Mouse (Mus musculus): Measurements from ENCODE around the gene Ttll8. TPM values are rescaled to one million over a fixed set of nuclear protein-coding genes. Genes with fewer than 3 reads are reported as not detected.
A peak's percentile ranks its signal among the peaks of the same experiment; 100 is the strongest.

Ttll8 gene
- total RNA-seq, 2 experiments from 2014 or later = not detected

- ATAC-seq (replicated peaks; ENCODE audit: low FRiP score, poor library complexity, severe bottlenecking) = no peak
Measured at GRCm38 (mm10) chr15:88932667-88933066, 21.6 kb downstream of the Ttll8 start.

- ATAC-seq (replicated peaks; ENCODE audit: low FRiP score, poor library complexity, severe bottlenecking) = no peak
Measured at GRCm38 (mm10) chr15:88921992-88922310, 32.3 kb downstream of the Ttll8 start.

- peak; percentile 56; the same call in 1 of the 2 replicates for ATAC-seq (replicated peaks; ENCODE audit: low FRiP score, poor library complexity, severe bottlenecking)
Measured at GRCm38 (mm10) chr15:88921131-88921991, 32.9 kb downstream of the Ttll8 start.

DNA sequence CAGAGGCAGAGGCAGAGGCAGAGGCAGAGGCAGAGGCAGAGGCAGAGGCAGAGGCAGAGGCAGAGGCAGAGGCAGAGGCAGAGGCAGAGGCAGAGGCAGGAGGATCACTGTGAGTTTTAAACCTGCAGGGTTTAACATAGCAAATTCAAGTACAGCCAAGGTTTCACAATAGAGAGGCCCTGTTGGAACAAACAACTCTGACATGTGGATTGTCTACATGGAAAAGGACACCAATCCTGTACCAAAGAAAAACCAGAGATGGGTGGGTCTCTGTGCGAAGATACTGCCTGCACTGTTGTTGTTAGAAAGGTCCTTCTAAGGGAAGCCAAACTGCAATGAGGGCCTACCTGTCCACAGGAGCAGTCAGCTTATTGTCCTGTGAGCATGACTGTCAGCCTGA lies 34.2 kb downstream of the Ttll8 start:
- ATAC-seq (replicated peaks; ENCODE audit: low FRiP score, poor library complexity, severe bottlenecking) = no peak

DNA sequence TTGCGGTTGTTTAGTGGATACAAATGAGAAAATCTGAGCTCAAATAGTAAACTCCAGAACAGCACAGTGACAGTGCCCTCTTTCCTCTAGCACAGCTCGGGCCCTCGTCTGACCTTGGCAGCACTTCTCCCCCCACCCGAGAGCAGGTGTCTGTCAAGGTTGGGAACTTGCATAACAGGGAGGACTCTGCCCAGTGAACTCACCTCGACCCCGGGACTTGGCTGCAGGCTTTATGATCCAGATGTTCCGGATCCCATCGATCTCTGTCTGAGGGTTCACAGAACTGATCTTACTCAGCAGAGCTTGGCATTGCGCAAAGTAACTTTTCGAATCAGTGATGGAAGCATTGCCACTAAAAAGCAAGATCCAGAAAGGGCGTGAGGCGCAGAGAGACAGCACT lies 34.9 kb downstream of the Ttll8 start:
- no peak for ATAC-seq (replicated peaks; ENCODE audit: low FRiP score, poor library complexity, severe bottlenecking)

GRCm38 (mm10) chr15:88917126-88917525 lies 37.1 kb downstream of the Ttll8 start:
- ATAC-seq (replicated peaks; ENCODE audit: low FRiP score, poor library complexity, severe bottlenecking) = no peak

GRCm38 (mm10) chr15:88916366-88916765 lies 37.9 kb downstream of the Ttll8 start:
- no peak for ATAC-seq (replicated peaks; ENCODE audit: low FRiP score, poor library complexity, severe bottlenecking)

GRCm38 (mm10) chr15:88915046-88915445 lies 39.2 kb downstream of the Ttll8 start:
- ATAC-seq (replicated peaks; ENCODE audit: low FRiP score, poor library complexity, severe bottlenecking) = no peak

GRCm38 (mm10) chr15:88906347-88906746 lies 47.9 kb downstream of the Ttll8 start:
- no peak for ATAC-seq (replicated peaks; ENCODE audit: low FRiP score, poor library complexity, severe bottlenecking)

DNA sequence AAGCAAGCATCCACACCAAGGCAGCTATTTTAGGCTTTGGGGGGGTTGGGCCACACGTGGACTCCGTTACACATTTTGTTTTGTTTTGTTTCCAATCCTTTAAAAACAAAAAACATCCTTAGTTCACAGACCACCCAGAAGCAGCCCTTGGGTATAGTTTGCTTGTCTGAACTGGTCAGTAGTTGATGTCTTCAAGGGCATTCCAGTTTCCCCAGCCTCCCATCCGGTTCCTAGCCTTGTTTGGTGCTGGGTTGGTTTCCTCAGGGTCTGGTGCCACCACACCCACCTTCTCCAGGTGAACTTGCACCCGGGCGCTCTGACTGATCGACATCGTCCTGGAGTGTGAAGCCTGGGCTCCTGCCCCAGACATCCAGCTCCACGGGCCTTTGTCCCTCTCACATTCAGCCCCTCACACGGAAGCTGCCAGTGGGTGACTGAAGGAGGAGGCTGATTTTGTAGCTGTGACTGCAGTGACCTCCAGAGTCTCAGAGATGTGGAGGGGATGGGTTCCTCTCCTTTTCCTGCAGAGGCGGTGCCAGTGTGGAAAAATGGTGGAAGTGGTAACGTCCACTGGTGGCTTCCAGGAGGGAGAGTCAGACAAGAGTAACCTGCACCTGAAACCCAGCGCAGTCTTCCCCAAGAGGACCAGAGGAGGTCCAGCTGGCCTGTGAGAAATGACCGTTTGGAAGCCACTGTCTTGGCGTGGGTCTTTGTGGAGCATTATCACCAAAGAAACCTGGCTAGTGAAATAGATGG lies 50.0 kb downstream of the Ttll8 start:
- ATAC-seq (replicated peaks; ENCODE audit: low FRiP score, poor library complexity, severe bottlenecking) = no peak

GRCm38 (mm10) chr15:88903086-88903485 lies 51.1 kb downstream of the Ttll8 start:
- ATAC-seq (replicated peaks; ENCODE audit: low FRiP score, poor library complexity, severe bottlenecking) = no peak

- no peak for ATAC-seq (replicated peaks; ENCODE audit: low FRiP score, poor library complexity, severe bottlenecking)
Measured at GRCm38 (mm10) chr15:88902200-88902875, 51.9 kb downstream of the Ttll8 start.

DNA sequence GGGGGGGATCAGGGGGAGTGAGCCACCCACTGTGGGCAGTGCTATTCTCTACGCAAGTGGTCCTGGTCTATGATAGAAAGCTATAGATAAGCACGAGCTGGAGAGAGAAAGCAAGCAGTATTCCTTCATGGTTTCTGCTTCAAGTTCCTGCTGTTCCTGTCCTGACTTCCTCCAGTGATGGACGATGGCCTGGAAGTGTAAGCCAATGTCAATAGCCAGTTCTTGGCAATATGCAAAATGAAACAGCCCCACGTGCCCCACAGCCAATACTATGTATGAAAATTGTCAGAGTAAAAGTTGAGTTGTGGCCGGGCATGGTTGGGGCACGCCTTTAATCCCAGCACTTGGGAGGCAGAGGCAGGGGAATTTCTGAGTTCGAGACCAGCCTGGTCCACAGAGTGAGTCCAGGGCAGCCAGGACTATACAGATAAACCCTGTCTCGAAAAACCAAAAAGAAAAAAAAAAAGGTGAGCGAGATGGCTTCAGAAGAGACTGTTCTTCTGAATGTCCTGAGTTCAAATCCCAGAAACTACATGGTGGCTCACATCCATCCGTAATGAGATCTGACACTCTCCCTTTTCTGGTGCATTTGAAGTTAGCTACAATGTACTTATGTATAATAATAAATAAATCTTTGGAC lies 57.8 kb downstream of the Ttll8 start:
- ATAC-seq (replicated peaks; ENCODE audit: low FRiP score, poor library complexity, severe bottlenecking) = no peak

DNA sequence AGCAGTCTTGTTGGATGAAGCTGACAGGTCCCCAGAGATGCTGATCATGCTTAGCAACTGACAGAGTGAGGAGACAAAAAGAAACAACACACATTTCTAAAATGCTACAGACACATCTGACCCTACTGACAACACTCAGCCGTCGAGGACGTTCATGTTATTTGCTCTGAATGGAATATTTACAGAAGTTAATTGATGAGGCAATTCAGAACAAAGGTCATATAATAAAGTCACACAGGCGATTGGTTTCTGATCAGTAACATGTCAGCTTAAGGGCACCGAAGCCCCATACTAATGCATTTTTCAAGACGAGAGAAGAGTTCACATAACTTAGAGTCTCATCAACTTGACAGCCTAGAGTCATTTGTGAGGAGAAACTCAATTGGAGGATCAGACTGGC lies 58.3 kb downstream of the Ttll8 start:
- no peak for ATAC-seq (replicated peaks; ENCODE audit: low FRiP score, poor library complexity, severe bottlenecking)

DNA sequence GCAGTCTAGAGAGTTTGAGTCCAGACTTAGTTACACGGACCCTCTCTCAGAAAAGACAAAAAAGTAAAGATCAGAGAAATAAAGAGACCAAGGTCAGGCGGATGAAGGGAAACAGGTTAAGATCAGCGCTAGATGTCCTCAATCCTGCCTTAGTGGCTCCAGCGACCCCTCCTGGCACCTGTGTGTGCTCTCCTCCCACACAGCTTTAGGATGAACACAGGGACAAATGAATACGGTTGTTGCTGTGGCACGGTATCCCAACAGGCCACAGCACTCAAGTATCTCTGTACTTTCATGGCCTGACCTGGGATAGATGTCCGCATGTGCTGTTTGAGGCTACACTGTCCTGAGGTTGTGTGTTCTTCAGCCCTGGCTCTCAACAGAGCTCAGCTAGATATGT lies 59.1 kb downstream of the Ttll8 start:
- no peak for ATAC-seq (replicated peaks; ENCODE audit: low FRiP score, poor library complexity, severe bottlenecking)

DNA sequence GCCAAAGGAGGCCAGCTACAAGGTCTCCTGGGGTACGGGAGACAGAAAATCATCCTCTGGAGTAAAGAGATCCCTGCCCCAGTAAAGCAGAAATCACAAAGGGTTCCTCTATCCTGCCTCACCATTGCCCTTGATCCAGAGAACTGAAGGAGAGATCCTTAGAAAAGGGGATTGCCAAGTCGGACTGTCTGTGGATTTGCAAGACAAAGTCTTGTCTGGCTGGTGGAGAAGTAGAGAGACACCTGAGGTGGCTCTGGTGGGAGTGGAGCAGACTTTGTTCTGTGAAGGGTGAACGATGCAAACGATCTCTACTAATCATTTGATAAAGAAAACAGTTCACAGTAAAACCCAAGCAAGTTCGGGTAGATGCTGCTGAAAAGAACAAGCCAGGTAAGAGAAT lies 61.3 kb downstream of the Ttll8 start:
- ATAC-seq (replicated peaks; ENCODE audit: low FRiP score, poor library complexity, severe bottlenecking) = no peak

GRCm38 (mm10) chr15:88892252-88892651 lies 62.0 kb downstream of the Ttll8 start:
- no peak for ATAC-seq (replicated peaks; ENCODE audit: low FRiP score, poor library complexity, severe bottlenecking)

- ATAC-seq (replicated peaks; ENCODE audit: low FRiP score, poor library complexity, severe bottlenecking) = 0 out of 2 replicates have a peak, but pooled peaks have one; percentile 6
Measured at GRCm38 (mm10) chr15:88891676-88892040, 62.6 kb downstream of the Ttll8 start.

- peak; percentile 85 for ATAC-seq (replicated peaks; ENCODE audit: low FRiP score, poor library complexity, severe bottlenecking)
Measured at GRCm38 (mm10) chr15:88890751-88891675, 63.2 kb downstream of the Ttll8 start.

Measured in erythroid progenitor cell, adult 5-6 weeks (primary cell).